Mouse (Mus musculus) limb, embryonic 11.5 days (tissue): ENCODE measurements around the gene Cox14. TPM values are rescaled to one million over a fixed set of nuclear protein-coding genes. Genes with fewer than 3 reads are reported as not detected.

Experiments
- ATAC-seq: fragments of 200-750 bp; cut with Nextera tagmentation; 2 replicates; pipeline ENCODE4 v1.8.0; 2017; ENCODE audit warnings: low read depth; ENCODE audit not compliant: insufficient number of reproducible peaks, low FRiP score, low TSS enrichment
- DNase-seq: peaks from one replicate; pipeline ENCODE4 v3.0.0-alpha.2; 2015; ENCODE audit warnings: low spot score
- H3K27ac ChIP-seq: fragments of 300-500 bp; sonication (generic); replicated peaks from 2 replicates; pipeline ENCODE4 v1.5.1; 2014; ENCODE audit warnings: low read depth, mild to moderate bottlenecking, low read length
- H3K27me3 ChIP-seq: fragments of 300-500 bp; sonication (generic); 2 replicates; pipeline ENCODE4 v1.6.1; 2014; ENCODE audit warnings: mild to moderate bottlenecking, low read length, mixed read lengths; ENCODE audit not compliant: control insufficient read depth, insufficient read depth
- H3K36me3 ChIP-seq: fragments of 300-500 bp; sonication (generic); 2 replicates; pipeline ENCODE4 v1.6.1; 2014; ENCODE audit warnings: mild to moderate bottlenecking, low read length, moderate library complexity, mixed read lengths; ENCODE audit not compliant: control insufficient read depth, insufficient read depth
- H3K4me1 ChIP-seq: fragments of 300-500 bp; sonication (generic); 2 replicates; pipeline ENCODE4 v1.6.1; 2014; ENCODE audit warnings: low read length, mixed read lengths; ENCODE audit not compliant: control insufficient read depth, insufficient read depth
- H3K4me2 ChIP-seq: fragments of 300-500 bp; sonication (generic); 2 replicates; pipeline ENCODE4 v1.6.1; 2014; ENCODE audit warnings: low read depth, mild to moderate bottlenecking, moderate library complexity; ENCODE audit not compliant: severe bottlenecking
- H3K4me3 ChIP-seq: fragments of 300-500 bp; sonication (generic); 2 replicates; pipeline ENCODE4 v1.5.1; 2014; ENCODE audit warnings: low read depth, low read length
- H3K9ac ChIP-seq: fragments of 300-500 bp; sonication (generic); 2 replicates; pipeline ENCODE4 v1.6.1; 2014; ENCODE audit warnings: mild to moderate bottlenecking, low read length
- H3K9me3 ChIP-seq: fragments of 300-500 bp; sonication (generic); 2 replicates; pipeline ENCODE4 v1.6.1; 2016; ENCODE audit warnings: low read length; ENCODE audit not compliant: control insufficient read depth
- WGBS: fragments of 180-500 bp; shearing (Covaris S2); extraction: QIAGEN DNeasy Blood & Tissue Kit; methylation state at CpG from one replicate; pipeline ENCODE4 v1.1.7; 2014; 5-methylcytosine and 5-hydroxymethylcytosine counted together
- polyA plus RNA-seq: library from polyadenylated mRNA; unstranded; fragments of >200 nt; fragmentation: Nextera tagmentation; extraction: Ambion mirVana; gene quantifications from 2 replicates; pipeline ENCODE4 v1.2.1, GENCODE M21; 2014

Gene Cox14
- polyA plus RNA-seq, 1 experiment from 2014 or later = 123 TPM

- no peak overlapping the region for H3K27ac ChIP-seq
- H3K4me3 ChIP-seq = no peak overlapping the region
- peaks cover 22% of the 10 kb centered on the region for H3K36me3 ChIP-seq
- 79% methylated on average over 5 of the region's 5 CpGs for WGBS
- no peak for ATAC-seq
- H3K9ac ChIP-seq = no peak overlapping the region
- H3K4me2 ChIP-seq = no peak overlapping the region; the same call in 1 of the 2 replicates
- no peaks in the 10 kb centered on the region for H3K9me3 ChIP-seq
- H3K27me3 ChIP-seq = no peaks in the 10 kb centered on the region
- H3K4me1 ChIP-seq = peaks cover 18% of the 10 kb centered on the region
- DNase-seq = no peak
These were observed 21.8 kb upstream of the Cox14 start for GRCm38 (mm10) chr15:99703676-99704040.

DNA sequence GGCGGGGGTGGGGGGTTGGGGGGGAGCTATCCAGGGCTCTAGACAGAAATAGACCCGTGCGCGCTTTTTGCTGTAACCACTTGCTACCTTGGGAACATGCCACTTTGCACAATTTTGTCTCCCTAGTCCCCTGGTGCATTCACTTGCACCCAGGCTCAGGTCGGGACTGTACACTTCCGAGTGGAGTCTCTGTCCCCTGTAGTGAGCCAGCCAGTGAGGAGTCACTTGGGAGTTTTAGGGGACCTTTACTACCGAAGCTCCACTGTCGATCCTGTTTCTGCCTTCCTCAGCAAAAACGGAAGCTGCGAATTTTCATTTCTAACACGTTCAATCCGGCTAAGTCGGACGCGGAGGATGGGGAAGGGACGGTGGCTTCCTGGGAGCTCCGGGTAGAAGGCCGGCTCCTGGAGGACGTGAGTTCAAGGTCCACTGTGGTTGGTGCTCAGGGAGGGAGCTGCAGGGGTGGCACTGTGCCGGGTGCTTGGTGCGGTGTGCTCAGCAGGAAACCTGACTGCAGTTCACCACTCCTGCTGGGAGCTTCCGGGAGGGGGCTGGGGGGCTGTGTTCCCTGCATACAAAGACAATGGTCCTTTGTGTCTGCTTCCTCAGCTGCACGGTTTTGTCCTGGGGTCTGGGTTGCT, 21.3 kb upstream of the Cox14 start:
- H3K4me2 ChIP-seq = no peak overlapping the region
- no peak overlapping the region for H3K9ac ChIP-seq
- no peaks in the 10 kb centered on the region for H3K9me3 ChIP-seq
- H3K36me3 ChIP-seq = peaks cover 27% of the 10 kb centered on the region
- WGBS = 64% methylated on average over 23 of the region's 23 CpGs
- DNase-seq = no peak
- H3K27me3 ChIP-seq = no peaks in the 10 kb centered on the region
- 0 out of 2 replicates have a peak overlapping the region, but pooled peaks have one; percentile 3 for H3K27ac ChIP-seq
- H3K4me3 ChIP-seq = no peak overlapping the region
- peaks cover 18% of the 10 kb centered on the region for H3K4me1 ChIP-seq
- ATAC-seq = no peak

DNA sequence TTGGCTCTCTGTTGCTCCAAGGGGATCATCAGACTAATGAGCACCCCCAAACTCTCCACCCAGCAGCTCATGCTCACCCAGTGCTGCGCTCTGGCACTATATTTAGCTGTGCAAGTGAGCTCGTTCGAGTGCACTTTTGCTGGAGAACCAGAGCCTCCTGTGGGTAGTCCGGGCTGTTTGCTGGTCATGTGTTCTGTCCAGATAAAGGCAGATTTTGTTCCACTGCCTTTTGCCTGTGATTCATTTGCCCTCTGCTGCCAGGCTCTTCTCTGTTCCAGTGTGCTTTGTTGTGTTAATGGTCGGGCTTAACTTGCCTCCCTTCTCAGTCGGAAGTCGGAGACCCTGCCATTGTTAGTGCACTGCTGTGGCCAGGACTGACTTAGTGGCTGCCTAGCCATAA, 20.5 kb upstream of the Cox14 start:
- Histone ChIP-seq H3K9me3 (no peaks in the 10 kb centered on the region), H3K4me3 (no peak overlapping the region), H3K9ac (peak overlapping the region; percentile 17; the same call in 1 of the 2 replicates), H3K36me3 (peaks cover 34% of the 10 kb centered on the region), H3K4me2 (no peak overlapping the region), H3K27ac (peak overlapping the region; percentile 3; the same call in 1 of the 2 replicates), H3K27me3 (no peaks in the 10 kb centered on the region), H3K4me1 (peaks cover 18% of the 10 kb centered on the region)
- DNase-seq (no peak), ATAC-seq (no peak)
- WGBS = 83% methylated on average over 7 of the region's 7 CpGs

- H3K27ac ChIP-seq = peak within 1 kb of the TSS; percentile 3; the same call in 1 of the 2 replicates
- H3K9ac ChIP-seq = peak within 1 kb of the TSS; percentile 17; the same call in 1 of the 2 replicates
- H3K4me1 ChIP-seq = peaks cover 18% of the 10 kb centered on the region
- ATAC-seq (no peak), DNase-seq (peak; percentile 71)
- H3K9me3 ChIP-seq = no peaks in the 10 kb centered on the region
- H3K4me2 ChIP-seq = no peak within 1 kb of the TSS
- H3K36me3 ChIP-seq = peaks cover 38% of the 10 kb centered on the region
- 72% methylated on average over 11 of the region's 11 CpGs for whole genome bisulfite sequencing
- H3K27me3 ChIP-seq = no peaks in the 10 kb centered on the region
- no peak within 1 kb of the TSS for H3K4me3 ChIP-seq
These were observed 19.9 kb upstream of the Cox14 start, which contains the start of gene Gm17349 for GRCm38 (mm10) chr15:99705440-99706048. Gene Gm17349 (minus strand): TSS chr15:99705490.

- H3K9ac ChIP-seq = no peak overlapping the region
- DNase-seq (no peak), ATAC-seq (no peak)
- H3K27ac ChIP-seq = no peak overlapping the region
- no peak overlapping the region for H3K4me2 ChIP-seq
- H3K27me3 ChIP-seq = no peaks in the 10 kb centered on the region
- H3K36me3 ChIP-seq = peaks cover 52% of the 10 kb centered on the region
- peaks cover 9% of the 10 kb centered on the region for H3K4me1 ChIP-seq
- no peak overlapping the region for H3K4me3 ChIP-seq
- WGBS = 93% methylated on average over 13 of the region's 13 CpGs
- no peaks in the 10 kb centered on the region for H3K9me3 ChIP-seq
These were observed 17.2 kb upstream of the Cox14 start for GRCm38 (mm10) chr15:99708176-99708575.

DNA sequence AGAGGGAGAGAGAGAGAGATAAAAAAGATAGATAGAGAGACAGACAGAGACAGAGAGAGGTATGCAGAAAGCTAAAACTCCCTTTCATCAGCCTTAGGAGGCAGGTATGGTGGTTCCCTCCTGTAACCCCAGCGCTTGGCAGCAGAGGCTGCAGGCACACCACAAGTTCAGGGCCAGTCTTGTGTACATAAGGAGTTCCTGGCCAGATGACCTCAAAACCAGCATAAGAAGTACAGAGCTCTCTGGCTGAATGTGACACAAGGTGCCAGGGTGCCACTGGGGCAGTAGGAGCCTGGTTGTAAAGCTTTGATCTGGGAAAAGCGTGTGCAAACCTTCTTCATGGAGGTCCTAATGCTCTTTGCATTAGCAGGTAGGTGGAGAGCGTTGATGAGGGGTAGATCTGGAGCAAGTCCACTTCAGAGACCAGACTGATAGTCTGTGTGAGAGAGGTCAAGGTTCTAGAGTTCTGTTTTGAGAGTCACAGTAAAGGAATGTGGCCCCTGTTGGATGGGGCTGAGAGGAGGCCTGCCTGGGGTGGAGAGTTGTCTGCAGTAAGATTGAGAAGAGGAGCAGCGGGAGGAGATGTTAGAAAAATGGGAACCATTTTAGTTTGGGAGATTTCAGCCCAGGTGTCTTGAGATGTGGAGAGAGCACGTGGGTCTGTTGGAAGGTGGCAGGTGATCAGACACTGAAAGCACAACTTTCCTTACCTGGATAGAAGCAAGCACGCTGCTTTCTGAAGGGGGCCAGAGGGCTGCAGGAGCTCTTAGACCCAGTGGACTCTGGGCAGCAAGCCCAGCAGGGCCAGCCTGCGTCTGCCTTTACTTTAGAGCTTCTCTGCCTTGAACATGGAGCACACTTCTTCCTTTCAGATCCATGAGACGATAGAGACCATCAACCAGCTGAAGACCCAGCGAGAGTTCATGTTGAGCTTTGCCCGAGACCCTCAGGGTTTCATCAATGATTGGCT, 14.9 kb upstream of the Cox14 start:
- H3K4me3 ChIP-seq = no peak overlapping the region
- DNase-seq (no peak), ATAC-seq (no peak)
- H3K4me1 ChIP-seq = no peaks in the 10 kb centered on the region
- no peak overlapping the region for H3K27ac ChIP-seq
- peaks cover 51% of the 10 kb centered on the region for H3K36me3 ChIP-seq
- H3K9me3 ChIP-seq = no peaks in the 10 kb centered on the region
- H3K27me3 ChIP-seq = no peaks in the 10 kb centered on the region
- no peak overlapping the region for H3K9ac ChIP-seq
- no peak overlapping the region for H3K4me2 ChIP-seq
- 91% methylated on average over 10 of the region's 10 CpGs for WGBS

DNA sequence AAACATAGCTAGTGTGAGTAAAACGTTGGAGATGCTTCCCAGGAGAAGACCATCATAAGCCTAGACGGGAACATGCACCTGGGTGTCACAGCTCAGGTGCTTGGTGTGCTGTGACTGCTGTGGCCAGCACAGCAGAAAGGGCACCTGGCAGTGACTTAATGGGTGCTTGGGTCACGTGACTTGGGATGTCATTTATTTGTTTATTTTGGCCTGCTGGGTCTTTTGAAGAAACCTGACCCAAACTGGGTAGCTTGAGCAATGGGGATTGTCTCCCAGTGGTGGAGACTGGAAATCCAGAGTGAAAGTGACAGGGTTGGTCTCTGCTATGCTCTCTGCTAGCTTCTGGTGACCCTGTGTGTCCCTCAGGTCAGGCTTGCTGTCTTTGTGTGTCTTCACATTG, 13.9 kb upstream of the Cox14 start:
- Histone ChIP-seq H3K27me3 (no peaks in the 10 kb centered on the region), H3K9me3 (no peaks in the 10 kb centered on the region), H3K4me1 (no peaks in the 10 kb centered on the region), H3K4me3 (no peak overlapping the region), H3K4me2 (no peak overlapping the region), H3K27ac (no peak overlapping the region), H3K36me3 (peaks cover 47% of the 10 kb centered on the region), H3K9ac (no peak overlapping the region)
- ATAC-seq (no peak), DNase-seq (no peak)
- WGBS = 70% methylated on average over 3 of the region's 3 CpGs
